Mouse (Mus musculus) megakaryocyte, embryonic 14.5 days (primary cell): ENCODE data around the gene Opa1.

Experiments
- FLI1 ChIP-seq: IDR thresholded peaks from 2 replicates; pipeline ENCODE4 v1.6.1; 2012; ENCODE audit warnings: low read length, inconsistent platforms, mixed read lengths
- GATA1 ChIP-seq: IDR thresholded peaks from 3 replicates; pipeline ENCODE4 v1.6.1; 2012; ENCODE audit warnings: mixed read lengths, low read length, inconsistent platforms, borderline replicate concordance

- TF ChIP-seq GATA1 (no peak), FLI1 (no peak)
Observed at GRCm38 (mm10) chr16:29536411-29537204, 42.5 kb upstream of the Opa1 start.
